Mouse (Mus musculus) brain, embryonic 14.5 days (tissue): ENCODE measurements around the gene Ttc8.

ENCODE experiments used
- CTCF ChIP-seq: fragments of 200-500 bp; IDR thresholded peaks from 2 replicates; pipeline ENCODE4 v1.5.1; 2012; ENCODE audit warnings: inconsistent platforms, mild to moderate bottlenecking, moderate library complexity, borderline replicate concordance; ENCODE audit not compliant: insufficient read depth, insufficient read length; ENCODE audit errors: extremely low read depth
- POLR2A ChIP-seq: fragments of 200-500 bp; IDR thresholded peaks from 2 replicates; pipeline ENCODE4 v1.6.1; 2012; ENCODE audit warnings: mild to moderate bottlenecking, inconsistent platforms, borderline replicate concordance; ENCODE audit not compliant: poor library complexity, insufficient read depth, insufficient read length, severe bottlenecking; ENCODE audit errors: extremely low read depth

DNA sequence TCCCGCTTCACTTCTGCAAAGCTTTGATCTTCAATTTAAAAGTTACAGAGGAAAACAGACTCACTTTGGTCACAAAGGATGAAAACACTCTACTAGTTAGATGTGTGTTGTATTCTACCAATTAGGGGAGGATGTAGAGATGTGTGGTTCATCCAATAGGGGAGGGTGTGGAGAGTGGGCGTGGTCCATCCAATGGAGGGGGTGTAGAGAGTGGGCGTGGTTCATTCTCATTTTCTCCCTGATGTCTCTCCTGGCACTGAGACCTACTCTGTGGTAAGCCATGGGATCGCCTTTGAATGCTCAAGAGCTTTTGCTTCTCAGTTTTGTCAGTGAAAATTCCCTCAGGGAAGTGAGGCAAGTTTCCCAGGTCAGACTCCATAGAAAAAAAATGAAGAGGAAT lies 82.7 kb downstream of the Ttc8 start:
- TF ChIP-seq POLR2A, result no peak
- no peak for TF ChIP-seq CTCF
